Mouse (Mus musculus) left cerebral cortex, adult 18-20 months (tissue): ENCODE measurements around the gene Gm17402. TPM values are rescaled to one million over a fixed set of nuclear protein-coding genes. Genes with fewer than 3 reads are reported as not detected.

Experiments used
- total RNA-seq, 2 experiments: library from RNA; stranded (reverse); gene quantifications; 2 replicates each; pipeline ENCODE4 v1.2.3; 2021

Gene Gm17402
- total RNA-seq, 2 experiments from 2014 or later = not detected

Other genes with a start within 250 kb of the Gm17402 start
- gene Mlf1, start 1.1 kb downstream of the Gm17402 start, total RNA-seq = 1 to 10 TPM in 1 of 2 experiments, under 1 TPM in 1; 0.88 to 1.0 TPM
- 10 to 100 TPM; 49.6 to 49.8 TPM for gene Gfm1, start 54.9 kb upstream of the Gm17402 start, total RNA-seq
- gene Lxn, start 88.8 kb upstream of the Gm17402 start, total RNA-seq = 10 to 100 TPM; 37.2 TPM
- 1 to 10 TPM; 1.9 TPM for gene Rarres1, start 140.4 kb upstream of the Gm17402 start, total RNA-seq
- 10 to 100 TPM; 37.6 to 39.2 TPM for gene Mfsd1, start 207.6 kb upstream of the Gm17402 start, total RNA-seq